Mouse (Mus musculus): ENCODE results near the gene Furin. TPM values are rescaled to one million over a fixed set of nuclear protein-coding genes. Genes with fewer than 3 reads are reported as not detected.
A peak's percentile ranks its signal among the peaks of the same experiment; 100 is the strongest.

The Furin gene
- total and polyA plus RNA-seq, 2 experiments: 26.5 to 152 TPM

GRCm38 (mm10) chr7:80373352-80373751 lies 31.9 kb downstream of the Furin start:
- Histone ChIP-seq H3K4me3 (ENCODE audit: insufficient read depth, low read depth, low read length) (no peak overlapping the region), H3K4me1 (ENCODE audit: control insufficient read depth, insufficient read depth, low read length) (peaks cover 6% of the 10 kb centered on the region), H3K27me3 (ENCODE audit: control insufficient read depth, insufficient read depth, low read length) (no peaks in the 10 kb centered on the region), H3K27ac (replicated peaks; ENCODE audit: insufficient read depth, low read depth, low read length) (no peak overlapping the region), H3K79me2 (ENCODE audit: control insufficient read depth, insufficient read depth, low read length) (no peaks in the 10 kb centered on the region), H3K36me3 (ENCODE audit: control insufficient read depth, insufficient read depth, low read length) (no peaks in the 10 kb centered on the region), H3K9ac (ENCODE audit: low read depth, low read length) (no peak overlapping the region)
- DNase-seq (ENCODE audit: extremely low read depth, low read depth, low spot score): no peak
- TF ChIP-seq CTCF (IDR thresholded peaks at IDR 0.05; ENCODE audit: low read depth, low read length) (no peak), POLR2A (IDR thresholded peaks at IDR 0.05; ENCODE audit: extremely low read depth, insufficient read depth, low read length) (no peak)
- WGBS: 81% methylated on average over 4 of the region's 4 CpGs

GRCm38 (mm10) chr7:80372667-80373066 lies 32.6 kb downstream of the Furin start:
- Histone ChIP-seq H3K27me3 (ENCODE audit: control insufficient read depth, insufficient read depth, low read length) (no peaks in the 10 kb centered on the region), H3K36me3 (ENCODE audit: control insufficient read depth, insufficient read depth, low read length) (no peaks in the 10 kb centered on the region), H3K4me1 (ENCODE audit: control insufficient read depth, insufficient read depth, low read length) (peaks cover 6% of the 10 kb centered on the region), H3K9ac (ENCODE audit: low read depth, low read length) (no peak overlapping the region), H3K27ac (replicated peaks; ENCODE audit: insufficient read depth, low read depth, low read length) (no peak overlapping the region), H3K4me3 (ENCODE audit: insufficient read depth, low read depth, low read length) (no peak overlapping the region), H3K79me2 (ENCODE audit: control insufficient read depth, insufficient read depth, low read length) (no peaks in the 10 kb centered on the region)
- no peak for DNase-seq (ENCODE audit: extremely low read depth, low read depth, low spot score)
- no peak for TF ChIP-seq CTCF (IDR thresholded peaks at IDR 0.05; ENCODE audit: low read depth, low read length)
- no peak for TF ChIP-seq POLR2A (IDR thresholded peaks at IDR 0.05; ENCODE audit: extremely low read depth, insufficient read depth, low read length)
- WGBS: 63% methylated on average over 2 of the region's 2 CpGs

- Histone ChIP-seq H3K27ac (replicated peaks; ENCODE audit: insufficient read depth, low read depth, low read length) (no peak overlapping the region), H3K4me1 (ENCODE audit: control insufficient read depth, insufficient read depth, low read length) (peaks cover 6% of the 10 kb centered on the region), H3K79me2 (ENCODE audit: control insufficient read depth, insufficient read depth, low read length) (no peaks in the 10 kb centered on the region), H3K27me3 (ENCODE audit: control insufficient read depth, insufficient read depth, low read length) (no peaks in the 10 kb centered on the region), H3K4me3 (ENCODE audit: insufficient read depth, low read depth, low read length) (no peak overlapping the region), H3K36me3 (ENCODE audit: control insufficient read depth, insufficient read depth, low read length) (no peaks in the 10 kb centered on the region), H3K9ac (ENCODE audit: low read depth, low read length) (no peak overlapping the region)
- 91% methylated on average over 3 of the region's 3 CpGs for WGBS
- no peak for TF ChIP-seq CTCF (IDR thresholded peaks at IDR 0.05; ENCODE audit: low read depth, low read length)
- no peak for TF ChIP-seq POLR2A (IDR thresholded peaks at IDR 0.05; ENCODE audit: extremely low read depth, insufficient read depth, low read length)
- no peak for DNase-seq (ENCODE audit: extremely low read depth, low read depth, low spot score)
Measured at GRCm38 (mm10) chr7:80372166-80372565, 33.1 kb downstream of the Furin start.

GRCm38 (mm10) chr7:80371041-80371751 lies 34.0 kb downstream of the Furin start, which contains the start of gene Man2a2:
Man2a2 (minus strand) TSS chr7:80371375.
- WGBS: 1% methylated on average over 82 of the region's 86 CpGs
- peak within 1 kb of the TSS; percentile 35 for H3K27ac ChIP-seq (replicated peaks; ENCODE audit: insufficient read depth, low read depth, low read length)
- DNase-seq (ENCODE audit: extremely low read depth, low read depth, low spot score): no peak

GRCm38 (mm10) chr7:80370649-80371040 lies 34.6 kb downstream of the Furin start:
- H3K4me1 ChIP-seq (ENCODE audit: control insufficient read depth, insufficient read depth, low read length): peaks cover 6% of the 10 kb centered on the region
- peak; percentile 78 for DNase-seq (ENCODE audit: extremely low read depth, low read depth, low spot score)
- no peaks in the 10 kb centered on the region for H3K27me3 ChIP-seq (ENCODE audit: control insufficient read depth, insufficient read depth, low read length)
- 1% methylated on average over 31 of the region's 31 CpGs for WGBS
- H3K79me2 ChIP-seq (ENCODE audit: control insufficient read depth, insufficient read depth, low read length): no peaks in the 10 kb centered on the region
- H3K36me3 ChIP-seq (ENCODE audit: control insufficient read depth, insufficient read depth, low read length): peaks cover 4% of the 10 kb centered on the region; the same call in 1 of the 2 replicates
- no peak for TF ChIP-seq CTCF (IDR thresholded peaks at IDR 0.05; ENCODE audit: low read depth, low read length)
- peak; percentile 23; the same call in 1 of the 2 replicates for TF ChIP-seq POLR2A (IDR thresholded peaks at IDR 0.05; ENCODE audit: extremely low read depth, insufficient read depth, low read length)
- peak overlapping the region; percentile 35 for H3K27ac ChIP-seq (replicated peaks; ENCODE audit: insufficient read depth, low read depth, low read length)
- peak overlapping the region; percentile 69 for H3K9ac ChIP-seq (ENCODE audit: low read depth, low read length)
- H3K4me3 ChIP-seq (ENCODE audit: insufficient read depth, low read depth, low read length): peak overlapping the region; percentile 61

More at GRCm38 (mm10) chr7:80371041-80371751, 34.0 kb downstream of the Furin start, which contains the start of gene Man2a2:
- H3K79me2 ChIP-seq (ENCODE audit: control insufficient read depth, insufficient read depth, low read length): no peaks in the 10 kb centered on the region
- peak within 1 kb of the TSS; percentile 69 for H3K9ac ChIP-seq (ENCODE audit: low read depth, low read length)
- peaks cover 6% of the 10 kb centered on the region for H3K4me1 ChIP-seq (ENCODE audit: control insufficient read depth, insufficient read depth, low read length)
- H3K4me3 ChIP-seq (ENCODE audit: insufficient read depth, low read depth, low read length): peak within 1 kb of the TSS; percentile 61
- peaks cover 4% of the 10 kb centered on the region; the same call in 1 of the 2 replicates for H3K36me3 ChIP-seq (ENCODE audit: control insufficient read depth, insufficient read depth, low read length)
- peak; percentile 68 for TF ChIP-seq CTCF (IDR thresholded peaks at IDR 0.05; ENCODE audit: low read depth, low read length)
- no peak for TF ChIP-seq POLR2A (IDR thresholded peaks at IDR 0.05; ENCODE audit: extremely low read depth, insufficient read depth, low read length)
- H3K27me3 ChIP-seq (ENCODE audit: control insufficient read depth, insufficient read depth, low read length): no peaks in the 10 kb centered on the region

GRCm38 (mm10) chr7:80369967-80370431 lies 35.2 kb downstream of the Furin start:
- H3K4me1 ChIP-seq (ENCODE audit: control insufficient read depth, insufficient read depth, low read length): peaks cover 6% of the 10 kb centered on the region
- no peaks in the 10 kb centered on the region for H3K27me3 ChIP-seq (ENCODE audit: control insufficient read depth, insufficient read depth, low read length)
- 25% methylated on average over 4 of the region's 4 CpGs for WGBS
- peak overlapping the region; percentile 61 for H3K4me3 ChIP-seq (ENCODE audit: insufficient read depth, low read depth, low read length)
- no peak overlapping the region; the same call in 1 of the 2 replicates for H3K9ac ChIP-seq (ENCODE audit: low read depth, low read length)
- H3K79me2 ChIP-seq (ENCODE audit: control insufficient read depth, insufficient read depth, low read length): no peaks in the 10 kb centered on the region
- DNase-seq (ENCODE audit: extremely low read depth, low read depth, low spot score): peak; percentile 59
- TF ChIP-seq CTCF (IDR thresholded peaks at IDR 0.05; ENCODE audit: low read depth, low read length) (no peak), POLR2A (IDR thresholded peaks at IDR 0.05; ENCODE audit: extremely low read depth, insufficient read depth, low read length) (no peak)
- peaks cover 4% of the 10 kb centered on the region; the same call in 1 of the 2 replicates for H3K36me3 ChIP-seq (ENCODE audit: control insufficient read depth, insufficient read depth, low read length)
- H3K27ac ChIP-seq (replicated peaks; ENCODE audit: insufficient read depth, low read depth, low read length): peak overlapping the region; percentile 19

Data from liver, adult 2 months (tissue).